Mouse (Mus musculus): ENCODE results near the gene Gm43517.

The Gm43517 gene

DNA sequence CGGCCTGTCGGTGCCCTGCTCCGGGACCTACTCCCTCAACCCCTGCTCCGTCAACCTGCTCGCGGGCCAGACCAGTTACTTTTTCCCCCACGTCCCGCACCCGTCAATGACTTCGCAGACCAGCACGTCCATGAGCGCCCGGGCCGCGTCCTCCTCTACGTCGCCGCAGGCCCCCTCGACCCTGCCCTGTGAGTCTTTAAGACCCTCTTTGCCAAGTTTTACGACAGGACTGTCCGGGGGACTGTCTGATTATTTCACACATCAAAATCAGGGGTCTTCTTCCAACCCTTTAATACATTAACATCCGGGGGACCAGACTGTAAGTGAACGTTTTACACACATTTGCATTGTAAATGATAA is 637 bp downstream of the Gm43517 start:
- no peak for DNase-seq (ENCODE audit: low read depth, low spot score)

DNA sequence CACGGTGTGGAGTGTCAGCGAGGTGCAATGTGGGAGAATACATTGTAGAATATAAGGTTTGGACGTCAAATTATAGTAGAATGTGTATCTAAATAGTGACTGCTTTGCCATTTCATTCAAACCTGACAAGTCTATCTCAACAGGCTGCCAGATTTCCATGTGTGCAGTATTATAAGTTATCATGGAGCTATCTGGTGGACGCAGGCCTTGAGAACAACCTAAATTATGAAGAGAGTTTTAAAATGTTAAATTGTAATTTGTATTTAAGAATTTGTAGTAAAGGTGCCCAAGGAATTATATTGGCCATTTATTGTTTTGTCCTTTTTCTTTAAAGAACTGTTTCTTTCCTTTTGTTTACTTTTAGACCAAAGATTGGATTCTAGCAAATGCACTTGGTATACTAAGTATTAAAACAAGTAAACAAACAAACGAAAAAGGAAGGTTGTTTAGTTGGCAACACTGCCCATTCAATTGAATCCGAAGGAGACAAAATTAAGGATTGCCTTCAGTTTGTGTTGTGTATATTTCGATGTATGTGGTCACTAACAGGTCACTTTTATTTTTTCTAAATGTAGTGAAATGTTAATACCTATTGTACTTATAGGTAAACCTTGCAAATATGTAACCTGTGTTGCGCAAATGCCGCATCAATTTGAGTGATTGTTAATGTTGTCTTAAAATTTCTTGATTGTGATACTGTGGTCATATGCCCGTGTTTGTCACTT is 1.3 kb downstream of the Gm43517 start:
- no peak for DNase-seq (ENCODE audit: low read depth, low spot score)

DNA sequence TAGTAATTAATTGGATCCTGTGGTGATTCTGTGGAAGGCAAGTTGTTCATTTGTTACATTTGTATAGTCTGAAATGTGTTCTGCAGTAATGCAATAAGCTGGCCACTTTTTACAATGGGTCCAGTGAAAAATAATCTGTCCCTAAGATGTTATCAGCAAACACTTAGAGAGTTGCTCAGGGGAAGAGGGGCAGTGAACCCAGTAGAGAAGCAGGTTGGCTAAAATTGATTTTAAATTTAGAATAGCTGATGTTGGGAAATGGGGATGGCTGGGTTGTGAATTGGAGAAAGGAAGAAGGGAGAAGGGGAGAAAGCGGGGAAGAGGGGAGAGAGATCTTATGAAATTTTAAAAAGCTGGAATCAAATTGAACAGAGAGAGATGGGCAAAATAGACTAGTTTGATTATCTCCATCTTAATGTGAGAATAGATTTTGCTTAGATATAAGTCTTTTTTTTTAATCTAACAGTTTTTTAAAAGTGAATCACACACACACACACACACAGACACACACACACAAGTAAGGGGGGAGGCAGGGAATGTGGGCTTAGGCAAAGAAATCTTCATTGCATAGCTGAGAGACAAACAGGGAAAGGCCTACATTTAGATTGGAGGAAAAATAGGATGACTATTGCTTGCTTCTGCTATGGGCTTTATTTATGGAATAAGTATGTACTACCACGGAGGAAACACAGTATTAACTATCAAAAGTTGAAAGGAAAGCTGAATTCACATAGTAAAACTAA is 3.1 kb downstream of the Gm43517 start:
- no peak for DNase-seq (ENCODE audit: low read depth, low spot score)

DNA sequence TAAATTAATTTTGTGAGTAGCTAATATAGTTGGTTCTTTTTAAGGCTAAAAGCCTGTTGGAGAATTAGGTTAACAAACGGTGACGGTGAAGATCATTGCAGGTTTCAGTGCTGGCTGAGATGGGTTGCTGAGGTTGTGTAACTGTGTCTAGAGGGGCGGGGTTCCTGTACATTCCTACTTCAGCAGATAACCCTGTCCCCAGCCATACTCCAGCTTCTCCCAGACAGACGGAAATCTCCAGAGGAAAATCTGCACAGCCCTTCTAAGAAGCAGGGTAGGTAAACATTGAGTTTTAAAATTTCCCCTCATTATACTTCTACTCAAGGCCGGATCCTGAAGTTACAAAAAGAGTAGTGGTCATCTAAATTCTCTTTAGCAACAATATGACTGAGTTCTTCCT is 4.7 kb downstream of the Gm43517 start:
- DNase-seq (ENCODE audit: low read depth, low spot score): no peak

DNA sequence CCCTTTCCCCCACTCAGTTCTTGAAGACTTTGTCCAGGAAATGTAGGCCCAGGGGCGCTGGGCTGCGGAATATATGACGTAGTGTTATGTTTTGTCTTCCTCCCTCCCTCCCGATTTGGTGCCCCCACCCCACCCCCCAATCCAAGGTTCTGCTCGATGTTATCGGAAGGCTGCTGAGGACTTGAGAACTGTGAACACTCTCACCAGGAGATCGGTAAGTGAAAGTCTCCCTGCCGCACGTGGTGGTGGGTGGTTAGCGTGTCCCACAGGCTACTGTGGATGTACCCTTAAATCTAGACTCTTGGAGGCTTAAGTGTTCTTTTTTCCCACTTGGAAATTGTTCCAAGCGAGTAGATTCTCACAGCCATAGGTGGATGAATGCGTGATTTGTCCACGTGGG is 5.3 kb downstream of the Gm43517 start:
- no peak for DNase-seq (ENCODE audit: low read depth, low spot score)

DNA sequence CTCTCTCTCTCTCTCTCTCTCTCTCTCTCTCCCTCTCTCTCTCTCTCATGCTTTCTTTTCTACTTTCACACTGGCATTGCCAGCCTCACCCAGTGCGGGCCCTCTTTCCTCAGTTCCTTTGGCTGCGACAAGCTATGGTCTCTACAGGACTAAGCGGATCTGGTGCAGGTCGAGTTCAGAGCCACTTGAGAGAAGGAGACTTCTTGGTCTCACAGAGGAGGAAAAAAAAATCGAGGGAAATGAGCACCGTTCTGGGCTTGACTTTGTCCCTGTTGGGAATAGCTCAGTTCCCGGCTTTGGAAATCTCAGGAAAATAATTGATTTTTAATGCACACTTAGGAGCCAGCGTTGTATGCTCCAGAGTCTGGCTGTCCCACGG is 5.9 kb downstream of the Gm43517 start:
- DNase-seq (ENCODE audit: low read depth, low spot score): no peak

DNA sequence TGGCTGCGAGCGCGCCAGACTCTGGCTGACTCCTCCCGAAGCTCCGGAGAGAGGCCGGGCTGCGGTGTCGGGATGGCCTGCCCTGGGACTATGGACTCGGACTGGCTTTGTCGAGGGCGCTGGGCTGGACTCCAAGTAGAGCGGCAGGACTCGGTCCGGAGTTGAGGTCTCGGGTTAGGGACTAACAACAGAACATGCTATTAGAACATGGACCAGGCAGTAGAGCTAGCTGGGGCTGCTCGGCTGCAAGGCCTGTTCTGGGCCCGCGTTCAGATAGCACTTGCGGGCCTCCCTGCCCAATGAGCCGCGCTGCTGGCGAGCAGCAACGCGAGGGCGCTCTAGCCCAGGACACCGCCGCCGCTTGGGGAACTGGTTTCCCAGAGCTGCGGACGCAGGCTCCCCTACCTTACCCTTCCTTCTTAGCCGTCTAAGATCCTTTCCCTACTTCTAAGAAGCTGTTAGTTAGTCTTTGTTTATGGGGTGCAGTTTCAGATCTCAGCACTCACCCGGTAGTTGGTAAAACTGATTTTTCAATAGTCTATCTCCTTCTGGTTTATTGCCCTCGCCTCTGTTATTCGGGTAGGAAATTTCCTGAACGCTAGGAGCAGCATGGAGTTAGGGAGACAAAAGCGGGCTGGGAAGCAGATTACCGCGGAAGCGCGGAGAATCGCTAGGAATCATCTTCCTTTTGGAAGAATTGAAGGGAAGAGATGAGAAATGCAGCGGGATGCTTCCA is 6.5 kb downstream of the Gm43517 start:
- DNase-seq (ENCODE audit: low read depth, low spot score): no peak

DNA sequence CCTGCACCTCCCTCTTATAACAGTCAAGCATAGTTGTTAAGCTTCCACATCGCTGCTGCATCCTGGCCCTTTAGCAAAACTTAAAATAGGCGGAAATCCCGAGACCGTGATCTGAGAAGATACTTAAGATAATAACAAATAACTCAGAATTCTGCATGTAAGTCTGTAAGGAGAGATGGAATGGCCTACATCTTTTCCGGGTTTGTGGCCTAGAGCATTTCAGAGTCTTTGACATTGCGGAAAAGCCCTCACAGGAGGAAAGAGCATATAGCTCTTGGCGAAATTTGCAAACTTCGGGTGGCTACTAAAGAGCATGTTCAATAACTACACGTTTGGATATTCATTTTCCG is 7.0 kb downstream of the Gm43517 start:
- no peak for DNase-seq (ENCODE audit: low read depth, low spot score)

DNA sequence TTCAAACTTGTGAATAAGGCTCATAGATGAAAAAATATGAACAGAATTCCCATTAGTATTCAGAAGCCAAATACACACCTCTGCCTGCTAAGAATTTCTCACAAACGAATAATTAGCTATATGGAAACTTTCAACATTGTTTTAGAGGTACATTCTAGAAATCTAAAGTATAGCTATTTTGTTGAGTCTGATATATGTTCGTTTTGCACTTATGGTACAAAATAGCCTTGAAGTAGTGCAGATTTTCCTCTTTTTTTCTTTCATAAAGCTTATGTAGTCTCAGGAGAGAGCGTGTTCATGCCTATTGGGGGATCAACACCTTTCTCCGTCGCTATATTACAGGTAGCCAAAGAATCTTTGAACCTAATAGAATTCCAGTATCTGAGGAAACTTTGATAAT is 7.9 kb downstream of the Gm43517 start:
- DNase-seq (ENCODE audit: low read depth, low spot score): no peak

DNA sequence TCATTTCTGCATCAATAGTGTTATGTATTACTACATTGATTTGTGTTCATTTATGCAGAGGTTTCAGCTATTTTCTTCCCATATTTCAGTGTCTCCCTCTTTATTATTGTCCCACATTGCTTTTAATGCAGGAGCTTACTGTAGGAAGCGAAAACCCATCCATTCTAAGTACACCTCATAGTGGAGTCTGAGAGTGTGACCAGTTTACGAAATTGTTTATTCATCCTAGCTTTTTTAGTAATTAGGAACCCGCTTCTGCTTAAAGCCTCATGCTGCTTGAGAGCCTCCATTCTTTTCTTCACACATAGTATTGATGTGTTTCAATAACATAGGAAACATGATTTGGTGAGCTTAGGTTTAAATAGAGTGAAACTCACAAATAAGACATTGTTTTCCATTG is 8.7 kb downstream of the Gm43517 start:
- no peak for DNase-seq (ENCODE audit: low read depth, low spot score)

DNA sequence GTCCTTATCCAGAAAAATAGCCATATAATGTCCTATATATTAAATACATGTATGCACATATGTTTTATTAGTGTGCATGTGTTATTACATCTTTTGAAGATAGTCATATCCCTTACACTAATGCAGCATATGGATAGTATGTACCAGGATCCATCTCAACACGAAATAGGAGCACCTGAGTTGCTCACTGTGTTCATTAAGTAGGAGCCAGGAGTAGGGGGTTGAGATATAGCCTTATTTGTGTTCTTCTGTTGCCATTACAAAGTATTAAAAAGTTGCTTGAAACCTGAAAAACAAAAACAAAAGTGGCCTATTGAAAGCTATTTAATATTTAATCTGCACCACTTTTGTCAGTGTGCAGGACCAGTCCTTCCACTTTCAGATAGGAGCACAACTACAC is 9.2 kb downstream of the Gm43517 start:
- no peak for DNase-seq (ENCODE audit: low read depth, low spot score)

DNA sequence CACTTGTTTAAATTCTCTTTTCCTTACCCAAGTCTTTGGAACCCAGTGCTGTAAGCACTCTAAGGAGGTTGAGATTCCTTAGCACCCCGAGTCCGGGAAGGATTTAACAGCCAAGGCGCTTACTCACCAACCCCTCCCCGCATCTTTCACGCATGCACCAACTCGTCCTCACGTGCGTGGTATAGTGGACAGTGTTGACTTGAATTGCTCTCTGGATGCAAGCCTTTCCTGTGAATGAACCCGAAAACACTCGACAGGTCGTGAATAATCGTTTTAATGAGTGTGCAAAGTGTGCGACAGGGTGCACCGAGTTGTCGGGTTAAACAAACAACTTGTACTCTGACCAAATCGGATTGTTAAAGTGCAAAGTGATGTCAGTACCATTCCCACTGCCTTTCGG is 9.9 kb downstream of the Gm43517 start:
- no peak for DNase-seq (ENCODE audit: low read depth, low spot score)

DNA sequence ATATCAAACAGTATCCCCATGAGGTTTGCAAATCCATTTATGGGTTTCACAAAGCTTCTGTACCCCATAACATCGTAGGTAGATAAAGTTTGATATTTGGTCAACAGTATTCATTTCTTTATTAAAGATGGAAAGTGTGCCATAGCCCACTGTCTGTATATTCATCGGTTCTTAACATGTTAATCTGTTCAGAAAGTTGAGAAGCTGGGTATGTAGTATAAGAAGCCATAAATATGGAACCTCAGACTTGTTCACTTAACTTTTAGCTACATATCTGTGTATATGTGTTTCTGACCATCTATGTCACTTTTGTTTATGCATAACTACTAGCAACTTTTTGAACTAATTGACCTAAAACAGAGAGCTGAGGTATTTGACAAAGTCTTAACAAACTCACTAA is 11.0 kb downstream of the Gm43517 start:
- DNase-seq (ENCODE audit: low read depth, low spot score): no peak

DNA sequence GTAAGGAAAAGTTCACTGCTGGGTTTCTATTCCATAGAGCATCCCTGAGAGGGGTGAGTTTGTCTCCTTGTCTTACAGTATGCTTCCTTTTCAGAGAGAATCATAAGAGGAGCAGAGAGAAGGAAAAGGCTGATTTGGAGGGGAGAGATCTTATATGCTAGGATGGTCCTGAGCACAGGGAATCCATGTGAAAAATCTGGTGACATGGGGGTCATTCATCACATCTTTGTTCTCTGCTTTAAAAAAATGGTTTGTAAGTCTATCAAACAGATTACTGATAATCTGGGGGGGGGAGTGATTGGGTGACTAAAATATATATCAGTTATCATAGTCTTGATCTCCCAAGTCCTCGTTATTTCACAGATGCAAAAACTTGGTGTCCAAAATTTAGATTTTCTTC is 11.8 kb downstream of the Gm43517 start:
- DNase-seq (ENCODE audit: low read depth, low spot score): no peak

DNA sequence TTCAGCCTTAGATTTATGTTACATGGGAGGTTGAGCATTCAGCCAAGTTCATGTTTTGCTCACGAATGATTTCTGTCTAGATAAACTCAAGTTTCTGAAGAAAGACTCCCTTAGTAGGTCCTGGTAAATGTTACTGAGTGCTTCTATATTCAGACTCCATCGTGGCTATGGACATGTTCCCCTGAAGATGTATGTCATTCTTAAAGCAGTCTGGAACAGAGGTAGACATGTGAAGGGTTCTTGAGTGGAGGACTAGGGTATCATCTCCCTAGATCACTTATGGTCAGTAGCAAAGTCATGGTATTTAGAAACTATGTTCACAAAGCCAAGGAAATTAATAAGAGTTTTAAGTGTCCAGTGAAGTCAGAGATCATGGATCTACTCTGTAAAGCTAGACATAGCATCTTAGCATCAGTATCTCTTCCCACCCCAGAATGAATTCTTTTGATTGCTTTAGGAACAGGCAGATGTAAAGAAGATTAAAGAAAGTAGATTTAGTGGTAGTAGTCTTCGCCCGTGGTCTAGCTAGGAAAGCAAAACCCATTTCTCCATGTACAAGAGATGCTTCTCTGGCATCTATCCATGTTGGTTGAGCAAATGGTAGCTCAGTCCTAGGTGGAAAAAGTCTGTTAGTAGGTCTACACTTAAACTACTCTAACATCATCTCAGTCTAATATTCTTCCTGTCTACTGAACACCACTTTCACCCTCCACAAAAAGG is 12.6 kb downstream of the Gm43517 start:
- no peak for DNase-seq (ENCODE audit: low read depth, low spot score)

DNA sequence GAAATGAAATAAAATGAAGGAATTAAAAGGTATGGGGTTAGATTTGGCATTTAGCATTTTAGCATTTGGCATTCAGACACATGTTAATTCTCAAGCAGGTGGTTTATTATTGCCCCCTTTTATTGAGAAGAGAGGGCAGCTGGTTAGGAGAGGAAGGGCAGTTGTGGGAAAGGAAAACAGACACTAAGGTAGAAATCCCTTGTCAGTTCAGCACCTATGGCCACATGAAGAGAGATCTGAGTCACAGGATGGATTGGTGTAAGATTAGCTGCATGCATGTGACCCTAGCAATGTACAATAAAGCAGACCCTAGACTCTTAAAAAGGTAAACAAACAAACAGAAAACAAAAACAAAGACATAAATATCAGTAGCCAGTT is 13.2 kb downstream of the Gm43517 start:
- DNase-seq (ENCODE audit: low read depth, low spot score): no peak

DNA sequence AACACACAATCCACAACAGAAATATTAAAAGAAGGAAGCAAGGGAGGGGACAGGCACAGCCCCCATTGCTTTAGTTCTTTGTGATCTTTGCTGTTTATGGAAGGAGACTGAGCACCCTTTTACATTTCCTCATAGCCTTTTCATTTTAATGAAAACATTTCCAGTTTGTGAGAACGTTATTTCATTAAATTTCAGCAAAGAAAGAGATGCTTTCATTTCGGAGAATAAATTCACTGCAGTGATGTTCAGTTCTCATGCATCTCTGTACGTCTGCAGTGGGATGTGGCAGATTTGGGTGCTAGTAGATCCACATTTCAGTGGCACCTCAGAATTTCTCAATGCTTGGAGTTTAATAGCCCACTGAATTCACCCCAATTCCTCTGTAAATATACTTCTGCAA is 13.7 kb downstream of the Gm43517 start:
- DNase-seq (ENCODE audit: low read depth, low spot score): no peak

DNA sequence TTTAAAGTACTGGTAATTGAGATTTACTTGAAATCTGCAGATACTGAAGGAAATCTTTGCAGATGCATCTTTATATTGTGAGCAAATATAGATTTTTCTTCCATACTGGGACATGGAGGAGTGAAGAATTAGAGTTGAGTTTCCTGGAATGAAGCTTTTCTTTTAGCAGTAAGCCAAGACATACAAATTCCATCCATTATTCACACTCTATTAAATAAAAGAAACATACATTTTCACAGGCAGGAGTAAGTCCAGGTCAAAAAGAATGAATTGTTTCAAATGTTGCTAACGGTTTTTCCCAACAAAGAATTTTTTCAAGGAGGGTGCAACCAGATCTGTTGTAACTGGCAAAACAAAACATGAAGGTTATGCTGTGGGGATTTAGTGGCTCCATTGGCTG is 14.6 kb downstream of the Gm43517 start:
- DNase-seq (ENCODE audit: low read depth, low spot score): no peak

DNA sequence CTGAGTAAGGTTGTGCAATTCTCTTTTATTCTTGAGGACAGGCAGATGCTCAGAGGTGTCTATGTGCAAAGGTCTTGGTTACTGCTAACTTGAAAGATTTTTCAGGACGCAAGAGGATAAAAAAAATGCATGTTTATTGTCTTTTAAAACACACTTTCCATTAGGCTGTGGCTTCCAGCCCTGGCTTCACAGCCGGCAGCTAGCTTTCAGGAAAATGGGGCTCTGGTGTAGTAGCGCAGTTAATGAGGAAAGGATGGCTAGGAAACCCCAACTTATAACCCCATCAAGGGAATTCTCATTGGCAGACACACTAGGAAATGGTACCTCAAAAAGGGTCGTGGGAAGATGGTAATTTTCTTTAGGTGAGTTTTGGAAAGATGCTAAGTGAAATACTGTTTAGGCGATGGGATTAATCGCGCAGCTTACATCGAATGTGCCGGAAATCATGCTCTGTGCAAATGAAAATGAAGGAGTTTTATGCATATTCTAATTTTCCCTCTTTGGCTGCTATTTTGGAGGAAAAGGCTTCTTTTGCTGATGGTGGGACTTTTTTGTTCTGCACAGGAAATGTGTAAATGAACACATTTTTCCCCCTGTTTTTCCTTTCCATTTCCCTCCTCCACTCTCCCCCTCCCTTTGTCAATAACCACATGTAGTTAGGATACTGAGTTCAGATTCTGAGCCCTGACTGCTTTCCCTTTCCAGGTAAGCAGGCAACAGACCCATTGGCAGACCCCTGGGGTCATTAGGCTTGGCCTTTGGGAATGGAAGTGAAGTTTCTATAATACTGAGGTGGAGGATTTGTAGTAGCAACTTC is 15.3 kb downstream of the Gm43517 start:
- DNase-seq (ENCODE audit: low read depth, low spot score): no peak

DNA sequence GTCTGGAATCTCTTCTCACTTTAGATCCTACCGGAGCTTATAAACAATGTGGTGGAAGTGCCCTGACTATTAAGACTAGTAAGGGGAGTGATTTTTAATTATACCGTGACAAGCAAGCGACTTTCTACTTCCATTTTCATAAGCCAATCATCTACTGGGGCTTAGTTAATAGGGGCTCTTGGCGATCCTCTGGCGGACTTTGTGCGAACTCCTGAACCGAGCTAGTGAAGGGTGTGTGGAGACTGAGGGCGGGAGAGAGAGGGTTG is 15.8 kb downstream of the Gm43517 start:
- no peak for DNase-seq (ENCODE audit: low read depth, low spot score)

DNA sequence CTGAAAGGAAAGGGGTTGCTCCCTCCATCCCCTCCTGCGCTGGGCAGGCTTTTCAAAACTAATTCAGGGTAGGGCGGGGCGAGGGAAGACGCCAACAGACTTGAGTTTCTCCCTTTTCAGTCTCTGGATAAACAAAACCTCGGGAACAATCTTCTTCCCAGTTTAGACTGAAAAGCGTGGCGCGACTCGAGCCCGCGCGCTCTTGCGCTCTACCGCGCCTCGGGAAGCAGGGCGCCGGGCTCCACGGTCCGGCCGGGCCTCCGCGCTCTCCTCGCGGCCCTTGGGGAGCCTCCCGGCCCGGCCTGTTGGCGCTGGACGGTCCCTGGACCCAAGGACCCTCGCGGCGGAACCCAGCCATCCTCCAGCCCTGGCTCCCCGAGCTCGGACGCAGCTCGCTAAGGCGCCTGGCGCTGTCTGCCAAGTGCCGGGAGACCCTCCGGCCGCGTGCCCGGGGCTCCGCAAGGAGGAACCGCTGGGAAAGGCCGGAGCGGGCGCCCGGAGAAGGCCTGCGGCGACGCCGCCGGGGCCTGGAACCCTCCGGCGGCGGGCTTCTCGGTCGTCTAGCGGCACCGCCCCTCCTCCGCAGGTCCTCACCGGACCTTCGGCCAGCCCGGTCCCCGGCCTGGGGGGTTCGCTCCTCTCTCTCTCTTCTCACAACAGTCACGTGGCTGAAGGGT is 16.3 kb downstream of the Gm43517 start:
- no peak for DNase-seq (ENCODE audit: low read depth, low spot score)

Data from brain, embryonic 18.5 days (tissue).